Mouse (Mus musculus): ENCODE results near the gene Invs. TPM values are rescaled to one million over a fixed set of nuclear protein-coding genes. Genes with fewer than 3 reads are reported as not detected.

Gene Invs
- total RNA-seq, 1 experiment from 2014 or later: 11.8 TPM

- ATAC-seq (replicated peaks in 1 of 2; ENCODE audit: insufficient read depth in 1 of 2, low FRiP score in 2 of 2, low TSS enrichment in 1 of 2, low read depth in 1 of 2, poor library complexity in 2 of 2, severe bottlenecking in 2 of 2): no peak
Measured at GRCm38 (mm10) chr4:48413473-48413872, 133.9 kb downstream of the Invs start.

GRCm38 (mm10) chr4:48415838-48416335, 136.3 kb downstream of the Invs start:
- no peak for ATAC-seq (replicated peaks in 1 of 2; ENCODE audit: insufficient read depth in 1 of 2, low FRiP score in 2 of 2, low TSS enrichment in 1 of 2, low read depth in 1 of 2, poor library complexity in 2 of 2, severe bottlenecking in 2 of 2)

- no peak; a peak in 1 of 4 replicates for ATAC-seq (replicated peaks in 1 of 2; ENCODE audit: insufficient read depth in 1 of 2, low FRiP score in 2 of 2, low TSS enrichment in 1 of 2, low read depth in 1 of 2, poor library complexity in 2 of 2, severe bottlenecking in 2 of 2)
Measured at GRCm38 (mm10) chr4:48418831-48419468, 139.4 kb downstream of the Invs start.

- ATAC-seq (replicated peaks in 1 of 2; ENCODE audit: insufficient read depth in 1 of 2, low FRiP score in 2 of 2, low TSS enrichment in 1 of 2, low read depth in 1 of 2, poor library complexity in 2 of 2, severe bottlenecking in 2 of 2): no peak
Measured at GRCm38 (mm10) chr4:48422633-48423032, 143.1 kb downstream of the Invs start.

- ATAC-seq (replicated peaks in 1 of 2; ENCODE audit: insufficient read depth in 1 of 2, low FRiP score in 2 of 2, low TSS enrichment in 1 of 2, low read depth in 1 of 2, poor library complexity in 2 of 2, severe bottlenecking in 2 of 2): no peak
Measured at GRCm38 (mm10) chr4:48423738-48424137, 144.2 kb downstream of the Invs start.

GRCm38 (mm10) chr4:48427413-48427812, 147.9 kb downstream of the Invs start:
- ATAC-seq (replicated peaks in 1 of 2; ENCODE audit: insufficient read depth in 1 of 2, low FRiP score in 2 of 2, low TSS enrichment in 1 of 2, low read depth in 1 of 2, poor library complexity in 2 of 2, severe bottlenecking in 2 of 2): no peak

GRCm38 (mm10) chr4:48428054-48428453, 148.5 kb downstream of the Invs start:
- ATAC-seq (replicated peaks in 1 of 2; ENCODE audit: insufficient read depth in 1 of 2, low FRiP score in 2 of 2, low TSS enrichment in 1 of 2, low read depth in 1 of 2, poor library complexity in 2 of 2, severe bottlenecking in 2 of 2): no peak

GRCm38 (mm10) chr4:48454106-48454773, 174.7 kb downstream of the Invs start:
- ATAC-seq (replicated peaks in 1 of 2; ENCODE audit: insufficient read depth in 1 of 2, low FRiP score in 2 of 2, low TSS enrichment in 1 of 2, low read depth in 1 of 2, poor library complexity in 2 of 2, severe bottlenecking in 2 of 2): no peak

- ATAC-seq (replicated peaks in 1 of 2; ENCODE audit: insufficient read depth in 1 of 2, low FRiP score in 2 of 2, low TSS enrichment in 1 of 2, low read depth in 1 of 2, poor library complexity in 2 of 2, severe bottlenecking in 2 of 2): no peak
Measured at GRCm38 (mm10) chr4:48458436-48458835, 178.9 kb downstream of the Invs start.

- no peak for ATAC-seq (replicated peaks in 1 of 2; ENCODE audit: insufficient read depth in 1 of 2, low FRiP score in 2 of 2, low TSS enrichment in 1 of 2, low read depth in 1 of 2, poor library complexity in 2 of 2, severe bottlenecking in 2 of 2)
Measured at GRCm38 (mm10) chr4:48461060-48461459, 181.5 kb downstream of the Invs start.

- ATAC-seq (replicated peaks in 1 of 2; ENCODE audit: insufficient read depth in 1 of 2, low FRiP score in 2 of 2, low TSS enrichment in 1 of 2, low read depth in 1 of 2, poor library complexity in 2 of 2, severe bottlenecking in 2 of 2): no peak
Measured at GRCm38 (mm10) chr4:48470977-48471376, 191.4 kb downstream of the Invs start.

- ATAC-seq (replicated peaks in 1 of 2; ENCODE audit: insufficient read depth in 1 of 2, low FRiP score in 2 of 2, low TSS enrichment in 1 of 2, low read depth in 1 of 2, poor library complexity in 2 of 2, severe bottlenecking in 2 of 2): no peak
Measured at GRCm38 (mm10) chr4:48472052-48472791, 192.7 kb downstream of the Invs start.

- peak; percentile 69 to 93 for ATAC-seq (replicated peaks in 1 of 2; ENCODE audit: insufficient read depth in 1 of 2, low FRiP score in 2 of 2, low TSS enrichment in 1 of 2, low read depth in 1 of 2, poor library complexity in 2 of 2, severe bottlenecking in 2 of 2)
Measured at GRCm38 (mm10) chr4:48472792-48473650, 193.5 kb downstream of the Invs start, which contains the start of gene Tex10. Gene Tex10 (minus strand): TSS chr4:48473459.

GRCm38 (mm10) chr4:48473651-48474011, 194.1 kb downstream of the Invs start:
- no peak for ATAC-seq (replicated peaks in 1 of 2; ENCODE audit: insufficient read depth in 1 of 2, low FRiP score in 2 of 2, low TSS enrichment in 1 of 2, low read depth in 1 of 2, poor library complexity in 2 of 2, severe bottlenecking in 2 of 2)

- ATAC-seq (replicated peaks in 1 of 2; ENCODE audit: insufficient read depth in 1 of 2, low FRiP score in 2 of 2, low TSS enrichment in 1 of 2, low read depth in 1 of 2, poor library complexity in 2 of 2, severe bottlenecking in 2 of 2): peak; percentile 97 to 98
Measured at GRCm38 (mm10) chr4:48481287-48481686, 201.7 kb downstream of the Invs start.
